Mouse (Mus musculus) telencephalon, adult 2 months (tissue): ENCODE results near the gene Soat2.
A peak's percentile ranks its signal among the peaks of the same experiment; 100 is the strongest.

Experiments
- DNase-seq: peaks from one replicate; pipeline ENCODE4 v3.0.0-alpha.2; 2011; ENCODE audit warnings: low read depth, low spot score

Soat2 gene

DNA sequence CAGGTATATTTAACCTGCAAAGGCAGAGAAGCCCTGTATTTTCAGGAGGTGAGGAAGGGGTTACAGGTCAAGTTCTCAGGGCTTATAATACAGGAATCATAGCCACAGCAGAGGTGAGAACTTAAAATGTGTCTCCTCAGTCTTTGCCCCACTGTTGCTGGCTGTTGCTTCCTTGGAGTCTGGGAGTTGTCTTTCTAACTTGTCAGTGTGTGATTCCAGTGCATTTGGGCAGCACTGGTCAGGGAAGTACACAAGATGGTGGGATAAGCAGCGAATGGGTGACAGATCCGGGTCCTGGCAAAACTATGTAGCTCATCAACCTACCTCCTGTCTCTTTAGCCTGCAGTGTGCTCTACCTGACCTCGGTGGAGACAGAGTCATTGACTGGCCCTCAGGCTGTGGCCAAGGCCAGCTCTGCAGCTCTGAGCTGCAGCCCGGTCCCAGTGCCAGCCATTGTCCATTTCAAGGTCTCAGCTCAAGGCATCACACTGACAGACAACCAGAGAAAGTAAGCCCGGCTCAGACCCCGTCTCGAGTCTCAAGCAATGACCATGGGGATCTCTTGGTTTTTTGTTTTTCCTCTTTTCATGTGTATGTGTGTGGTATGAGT lies 35.6 kb upstream of the Soat2 start:
- DNase-seq = no peak

DNA sequence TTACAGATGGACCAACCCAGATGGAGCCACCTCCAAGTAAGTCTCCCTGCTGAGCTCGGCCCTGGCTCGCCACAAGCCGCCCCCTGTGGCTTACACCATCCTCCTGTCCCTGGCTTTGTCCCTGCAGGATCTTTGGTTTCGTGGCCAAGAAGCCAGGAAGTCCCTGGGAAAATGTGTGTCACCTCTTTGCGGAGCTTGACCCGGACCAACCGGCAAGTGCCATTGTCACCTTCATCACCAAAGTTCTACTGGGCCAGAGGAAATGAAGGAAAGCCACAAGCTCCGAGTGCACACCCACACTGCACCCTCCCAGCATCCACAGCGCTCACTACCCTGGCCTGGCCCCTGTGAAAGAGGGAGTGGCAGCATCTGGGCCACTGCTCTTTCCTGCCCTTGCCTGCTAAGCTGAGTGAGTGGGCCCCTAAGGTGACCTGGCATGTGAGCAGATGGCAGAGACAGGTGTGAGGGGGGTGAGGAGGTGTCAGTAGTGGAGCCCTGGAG lies 34.5 kb upstream of the Soat2 start:
- no peak for DNase-seq

DNA sequence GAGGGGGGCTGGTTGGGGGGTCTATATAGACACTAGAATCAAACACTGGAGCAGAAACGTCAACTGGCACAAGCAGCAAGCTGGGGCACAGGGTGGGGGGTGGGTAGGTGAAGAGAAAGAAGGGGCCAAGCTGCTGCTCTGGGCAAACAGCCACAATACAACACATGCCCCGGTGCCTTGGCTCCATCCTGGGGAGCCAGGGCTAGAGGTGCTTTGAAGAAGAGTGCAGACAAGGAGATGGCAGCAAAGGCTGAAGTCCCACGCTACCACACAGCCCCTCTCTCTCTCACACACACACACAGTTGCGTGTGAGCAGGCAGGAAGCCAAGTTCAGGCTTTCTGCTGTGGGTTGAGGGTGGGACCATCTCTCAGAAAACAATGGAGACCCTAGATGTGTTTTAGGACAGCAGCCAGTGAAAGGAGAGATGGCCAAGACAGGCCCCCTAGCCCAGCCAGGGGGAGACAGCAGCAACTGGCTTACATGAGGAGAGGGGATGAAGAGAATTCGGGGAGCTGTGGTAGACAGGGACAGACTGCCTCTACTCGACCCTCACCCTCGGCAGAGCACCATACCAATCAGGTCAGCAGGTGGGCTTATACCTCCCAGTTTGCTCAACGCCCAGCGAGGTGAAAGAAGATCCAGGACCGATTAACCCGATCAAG lies 33.4 kb upstream of the Soat2 start:
- no peak for DNase-seq

DNA sequence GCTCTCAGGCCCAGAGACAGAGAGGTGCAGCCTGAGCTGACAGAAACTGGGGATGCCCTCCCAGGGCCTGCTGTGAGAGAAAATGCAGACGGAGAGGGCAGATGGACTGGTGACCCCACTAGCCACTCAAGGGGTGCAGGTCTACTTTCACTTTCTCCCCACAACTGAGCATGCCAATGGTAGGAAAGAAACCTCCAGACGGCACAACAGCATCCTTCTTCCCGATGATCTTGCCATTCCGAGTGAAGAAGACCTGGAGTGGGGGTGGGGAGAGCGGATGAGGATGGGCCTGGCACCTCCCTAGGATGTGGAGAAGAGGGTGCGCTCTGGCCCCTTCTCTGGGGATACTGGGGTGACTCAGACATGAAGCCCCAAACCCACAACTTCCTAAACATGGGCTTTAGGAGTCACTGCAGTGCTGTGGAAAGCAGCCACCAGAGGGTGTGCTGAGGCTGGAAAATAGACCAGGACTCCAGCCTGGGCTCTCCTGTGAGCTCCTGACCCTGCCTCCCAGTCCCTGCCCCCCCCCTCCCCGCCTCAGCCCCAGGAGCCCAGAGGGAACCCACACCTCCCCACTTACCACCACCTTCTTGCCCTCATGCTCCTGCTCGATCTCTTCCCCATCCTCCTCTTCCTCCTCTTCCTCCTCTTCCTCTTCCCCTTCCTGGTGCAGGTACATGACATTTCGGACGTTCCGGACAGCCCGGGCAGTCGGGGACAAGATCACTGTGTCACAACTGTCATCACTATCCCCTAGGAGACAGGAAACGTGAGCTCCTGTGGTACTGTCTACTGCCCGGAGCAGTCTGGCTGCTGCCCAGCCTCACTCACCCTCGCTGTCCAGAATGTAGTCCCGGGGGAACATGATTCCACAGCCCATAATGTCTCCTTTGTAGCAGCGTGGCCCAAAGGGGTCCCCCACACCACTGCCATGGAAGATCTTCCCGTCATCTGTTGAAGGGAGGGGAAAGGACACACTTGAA lies 32.6 kb upstream of the Soat2 start:
- DNase-seq = no peak

DNA sequence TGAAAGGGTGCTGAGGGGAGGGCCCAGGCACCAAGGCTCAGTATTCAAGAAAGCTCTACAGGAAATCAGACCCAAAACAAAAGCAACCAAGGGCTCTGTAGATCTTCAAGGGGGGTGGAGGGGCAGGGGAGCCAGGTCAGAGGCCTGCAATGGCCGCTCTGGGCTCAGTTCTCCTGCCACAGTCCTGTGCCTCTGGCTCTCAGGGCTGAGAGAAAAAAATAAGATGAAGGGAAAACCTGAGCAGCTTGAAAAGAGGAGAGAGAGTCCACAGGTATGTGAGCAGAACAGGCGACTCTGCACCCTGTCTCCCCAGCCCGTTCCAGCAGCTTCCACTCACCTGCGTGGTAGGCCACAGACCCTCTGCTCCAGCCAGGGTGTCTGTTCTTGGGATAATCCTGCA lies 31.7 kb upstream of the Soat2 start:
- no peak for DNase-seq

DNA sequence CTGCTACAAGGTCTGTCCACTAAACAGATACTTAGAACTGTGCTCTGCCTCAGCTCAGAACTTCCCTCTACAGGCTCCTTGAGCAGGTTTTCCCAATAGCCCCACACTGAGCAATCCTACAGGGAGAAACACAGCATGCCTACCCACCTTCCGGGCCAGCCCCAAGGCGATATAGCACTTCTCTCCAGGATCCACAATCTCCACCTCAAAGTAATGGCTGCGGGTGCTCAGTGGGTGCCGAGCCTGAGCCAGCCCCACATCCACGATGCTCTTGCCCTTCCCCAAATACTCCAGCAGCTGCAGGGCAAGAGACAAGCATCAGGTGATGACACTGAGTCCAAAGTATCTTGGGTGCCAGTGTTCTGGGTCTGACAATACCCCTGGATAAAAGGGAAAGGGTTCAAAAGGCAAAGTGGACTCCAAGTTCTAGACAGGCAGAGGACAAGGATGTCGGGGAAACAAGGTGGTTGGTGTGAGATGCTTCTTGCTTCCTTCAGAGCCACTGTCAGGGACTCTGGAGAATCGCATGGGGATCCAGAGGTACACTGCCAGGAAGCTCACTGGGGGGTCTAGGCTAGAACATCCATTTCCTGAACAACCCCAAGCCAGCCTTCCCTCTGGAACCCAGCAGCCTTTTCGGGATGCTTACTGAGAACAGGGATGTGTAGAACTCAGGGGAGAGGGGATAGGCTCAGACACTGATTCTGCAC lies 31.1 kb upstream of the Soat2 start:
- no peak for DNase-seq

DNA sequence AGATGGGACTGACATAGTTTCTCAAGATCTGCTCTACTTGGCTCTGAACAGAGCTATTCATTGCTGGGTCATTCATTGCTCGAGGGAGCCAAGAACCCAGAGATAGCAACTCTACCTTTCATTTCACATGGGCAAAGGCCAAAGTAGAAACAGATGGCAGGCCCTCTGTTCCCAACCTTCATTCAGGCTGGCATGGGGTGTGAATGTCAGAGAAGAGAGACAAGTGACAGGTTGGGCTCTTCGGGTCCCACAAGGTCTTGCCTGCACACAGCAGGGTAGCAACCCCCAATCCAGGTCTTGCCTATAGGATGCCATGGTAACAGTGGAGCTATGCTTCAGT lies 30.5 kb upstream of the Soat2 start:
- DNase-seq = no peak

DNA sequence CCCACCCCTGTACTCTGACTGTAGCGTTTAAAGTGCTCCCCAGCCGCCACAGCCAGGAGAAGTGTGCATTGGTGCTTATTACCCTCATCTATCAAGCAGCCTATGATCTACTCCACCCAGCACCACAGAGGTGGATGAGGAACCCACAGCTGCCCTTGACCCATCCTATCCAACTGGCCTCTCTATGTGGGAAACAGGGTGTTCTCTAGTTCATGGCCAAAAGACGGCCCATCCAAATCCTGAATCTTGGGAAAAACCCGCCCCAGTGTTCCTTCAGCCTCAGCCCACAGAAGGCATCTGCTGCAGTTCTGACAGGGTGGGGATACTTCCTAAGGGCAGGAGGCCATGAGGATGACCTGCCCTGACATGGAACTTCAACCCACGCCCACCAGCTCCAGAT lies 29.8 kb upstream of the Soat2 start:
- no peak for DNase-seq

DNA sequence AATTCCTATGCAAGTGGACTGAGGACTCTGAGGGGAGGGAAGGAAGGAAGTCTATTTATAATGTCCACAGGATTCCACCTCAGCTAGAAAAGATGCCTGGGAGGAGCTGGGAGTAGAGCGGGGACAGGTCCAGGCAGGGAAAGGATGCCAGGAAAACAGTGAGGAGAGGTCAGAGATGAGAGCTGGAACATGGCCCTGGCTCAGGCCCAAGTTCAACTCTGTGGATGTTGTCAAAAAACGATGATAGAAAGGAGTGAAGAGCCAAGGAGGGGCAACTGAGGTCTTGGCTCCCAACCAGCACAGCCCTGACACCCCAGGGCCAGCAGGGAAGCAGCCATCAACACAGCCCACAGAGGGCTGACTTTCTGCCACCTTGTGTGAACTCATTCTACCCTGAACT lies 24.0 kb upstream of the Soat2 start:
- no peak for DNase-seq

DNA sequence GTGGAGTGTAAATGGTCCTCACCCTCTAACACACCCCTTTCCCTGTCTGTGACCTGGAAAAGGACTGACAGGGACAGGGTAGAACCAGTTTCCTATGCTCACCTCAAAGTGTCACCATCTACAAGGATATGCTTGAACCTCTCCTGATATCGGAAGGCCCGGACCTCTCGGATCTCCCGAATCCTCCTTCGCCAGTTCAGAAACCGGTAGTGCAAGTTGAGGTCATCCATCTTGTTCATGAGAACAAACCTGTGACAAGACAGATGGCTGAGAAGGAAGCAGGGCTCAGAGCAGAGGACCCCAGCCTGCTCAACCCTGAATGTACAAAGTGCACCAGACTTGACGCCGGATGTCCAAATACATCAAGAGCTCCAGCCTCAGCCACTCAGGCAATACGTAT lies 17.0 kb upstream of the Soat2 start:
- no peak for DNase-seq

DNA sequence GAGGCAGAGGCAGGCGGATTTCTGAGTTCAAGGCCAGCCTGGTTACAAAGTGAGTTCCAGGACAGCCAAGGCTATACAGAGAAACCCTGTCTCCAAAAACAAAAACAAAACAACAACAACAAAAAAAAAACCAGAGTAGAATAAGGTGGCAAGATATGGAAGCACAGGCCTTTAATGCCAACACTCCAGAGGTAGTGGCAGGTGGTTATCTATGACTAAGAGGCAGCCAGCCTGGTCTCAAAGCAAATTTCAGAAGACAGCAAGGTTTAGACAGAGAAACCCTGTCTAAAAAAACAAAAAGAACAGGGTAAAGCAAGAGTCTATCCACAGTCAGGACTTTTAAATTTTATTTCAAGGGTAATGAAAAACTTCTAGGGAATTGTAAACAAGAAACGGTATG lies 15.6 kb upstream of the Soat2 start:
- DNase-seq = no peak

DNA sequence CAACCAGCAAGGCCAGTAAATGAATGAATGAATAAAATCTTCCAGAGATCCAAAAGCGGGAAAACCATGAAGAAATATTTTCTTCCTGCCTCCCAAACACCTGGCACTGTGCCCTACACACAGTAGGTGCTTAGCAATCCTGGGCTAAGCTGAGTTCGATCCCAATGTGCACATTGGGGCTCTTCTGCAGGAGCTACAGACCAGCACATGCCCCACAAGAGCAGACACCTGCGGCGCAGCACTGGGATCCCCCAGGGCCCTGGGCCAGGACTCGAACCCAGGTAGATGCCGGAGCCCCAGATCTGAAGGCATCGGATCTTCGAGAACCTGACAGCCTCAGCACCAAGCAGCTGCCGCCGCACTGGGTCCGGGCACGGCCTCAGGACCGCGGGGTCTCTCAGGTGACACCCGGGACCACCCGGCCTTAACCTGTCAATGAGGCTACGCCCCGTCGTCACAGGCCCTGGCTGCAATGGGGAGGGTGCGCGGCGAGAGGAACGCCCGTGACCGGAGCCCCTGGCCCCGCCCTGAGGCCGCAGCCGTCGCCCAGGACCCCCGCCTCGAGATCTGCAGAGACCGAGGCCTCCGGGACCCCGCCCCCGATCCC lies 14.7 kb upstream of the Soat2 start:
- no peak for DNase-seq

DNA sequence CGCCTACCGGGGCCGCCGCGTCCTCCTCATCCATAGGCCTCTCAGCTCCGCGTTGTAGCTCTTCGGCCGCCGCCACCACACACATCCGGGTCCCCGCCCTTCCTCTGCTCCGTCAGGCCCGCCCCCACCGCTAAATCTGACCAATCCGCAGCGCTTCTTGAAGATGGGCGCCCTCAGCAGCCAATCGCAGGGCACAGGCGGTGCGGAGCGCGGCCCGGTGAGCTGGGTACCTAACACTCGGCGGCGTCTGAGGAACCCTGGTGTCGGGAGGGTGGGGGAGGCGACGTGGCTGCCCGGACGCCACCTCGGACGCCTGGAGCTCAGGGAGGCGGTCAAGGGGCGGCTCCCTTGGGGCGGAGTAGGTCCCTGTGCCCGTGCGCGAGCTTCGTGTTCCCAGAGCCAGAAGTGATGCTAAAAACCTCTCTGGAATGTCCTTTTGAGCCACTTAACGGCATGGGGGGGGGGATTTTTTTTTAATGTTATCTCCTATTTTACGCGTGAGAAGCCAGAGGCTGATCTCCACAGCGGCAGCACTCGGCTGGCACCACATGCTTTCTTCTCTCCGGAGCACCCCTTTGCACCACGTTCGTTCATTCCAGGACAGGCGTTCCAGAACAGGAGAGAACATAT lies 14.1 kb upstream of the Soat2 start, which contains the start of gene Spryd3:
Spryd3 (minus strand) TSS at position 106 of the 630 bp plus-strand sequence.
- peak; percentile 94 for DNase-seq

DNA sequence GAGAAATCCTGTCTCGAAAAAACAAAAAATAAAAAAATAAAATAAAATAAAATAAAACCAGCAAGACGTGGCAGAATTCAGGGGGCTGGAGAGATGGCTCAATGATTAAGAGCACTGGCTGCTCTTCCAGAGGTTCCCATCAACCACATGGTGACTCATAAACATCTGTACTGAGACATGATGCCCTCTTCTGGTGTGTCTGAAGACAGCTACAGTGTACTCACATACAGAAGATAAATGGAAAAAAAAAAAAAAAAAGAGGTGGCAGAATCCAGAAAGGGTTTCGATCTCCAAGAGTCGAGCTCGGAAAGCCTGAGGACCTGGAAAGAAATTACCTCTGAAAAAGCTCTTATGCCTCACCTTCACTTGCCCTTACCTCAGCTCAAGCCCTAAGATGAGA lies 9.2 kb upstream of the Soat2 start:
- no peak for DNase-seq

DNA sequence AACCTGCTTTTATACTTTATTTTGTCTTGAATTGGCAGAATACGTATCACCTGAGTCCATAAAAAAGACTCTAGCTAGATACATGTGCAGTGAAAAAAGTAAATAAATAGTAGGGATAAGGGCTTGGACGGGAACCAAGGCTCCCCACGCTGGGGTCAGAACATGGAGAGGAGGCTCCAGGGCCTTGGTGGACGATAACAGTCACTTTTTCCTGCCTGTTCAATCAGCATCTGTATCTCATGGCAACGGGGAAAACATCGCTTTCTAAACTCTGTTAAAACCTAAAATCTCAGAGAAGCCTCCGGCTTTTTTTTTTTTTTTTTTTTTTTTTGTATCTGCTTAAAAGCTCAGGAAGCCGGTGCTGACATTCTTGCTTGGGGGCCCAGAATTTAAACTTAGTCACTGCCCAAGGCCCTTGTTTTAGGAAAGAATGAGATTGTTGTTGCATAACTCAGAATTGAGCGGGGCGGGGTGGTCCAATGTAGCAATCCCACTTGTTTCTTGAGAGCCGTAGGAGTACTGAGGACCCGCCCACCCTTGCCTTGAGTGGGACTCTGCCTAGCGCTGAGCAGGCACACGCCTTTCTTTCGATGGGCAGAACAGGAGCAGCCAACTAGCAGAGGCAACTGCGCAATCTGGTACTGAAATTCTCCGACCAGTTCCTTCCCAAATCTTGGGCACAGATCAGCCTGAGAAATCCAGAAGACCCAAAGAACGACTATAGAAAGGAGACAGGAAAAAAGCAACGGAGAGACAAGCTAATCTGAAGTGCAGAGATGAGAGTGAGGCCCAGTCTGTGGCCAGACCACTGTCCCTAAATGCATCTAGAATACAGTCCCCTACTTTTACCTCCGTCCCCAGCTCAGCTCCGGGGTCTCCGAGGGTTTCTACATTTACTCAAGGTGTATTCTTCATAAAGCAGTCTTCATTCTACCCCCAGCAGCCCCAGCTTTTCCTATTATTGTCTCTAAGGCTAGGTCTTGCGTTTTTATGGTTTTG lies 7.1 kb upstream of the Soat2 start:
- DNase-seq = peak; percentile 42

DNA sequence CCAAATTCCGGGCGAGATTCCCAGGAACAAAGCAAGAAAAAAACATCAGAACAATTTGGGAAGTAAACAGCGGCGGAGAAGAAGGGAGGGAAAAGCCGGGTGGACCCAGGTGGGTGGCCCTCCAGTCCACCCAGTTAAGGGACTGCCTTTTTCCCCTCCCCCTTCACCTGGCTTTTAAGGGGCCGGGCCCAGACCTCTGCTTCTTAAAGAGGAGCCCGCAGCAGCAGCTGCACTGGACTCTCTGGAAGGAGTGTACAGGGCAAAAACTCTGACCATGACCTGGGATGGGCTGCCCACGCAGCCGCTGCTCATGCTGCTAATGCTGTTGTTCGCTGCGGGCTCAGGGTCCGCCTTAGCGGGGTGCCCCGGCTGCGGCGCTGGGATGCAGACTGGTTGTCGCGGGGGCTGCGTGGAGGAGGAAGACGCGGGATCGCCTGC lies 6.0 kb upstream of the Soat2 start, which contains the start of gene Igfbp6:
Igfbp6 (plus strand) TSS at position 89 of the 438 bp plus-strand sequence.
- DNase-seq = no peak

DNA sequence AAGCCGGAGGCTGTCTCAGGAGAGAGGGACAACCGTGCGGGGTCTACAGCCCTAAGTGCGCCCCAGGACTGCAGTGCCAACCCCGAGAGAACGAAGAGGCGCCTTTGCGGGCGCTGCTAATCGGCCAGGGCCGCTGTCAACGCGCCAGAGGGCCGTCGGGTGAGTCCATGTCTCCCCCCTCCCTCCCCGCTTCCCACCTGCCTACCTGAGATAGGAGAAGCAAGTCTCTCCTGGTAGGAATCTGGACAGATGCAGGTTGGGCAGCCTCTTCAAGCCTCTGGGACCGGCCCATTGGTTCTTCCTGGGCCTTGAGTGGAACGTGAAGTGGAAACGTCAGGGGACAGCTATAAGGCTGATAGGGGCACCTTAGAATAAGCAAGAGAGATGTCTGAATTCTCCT lies 5.6 kb upstream of the Soat2 start:
- DNase-seq = no peak

DNA sequence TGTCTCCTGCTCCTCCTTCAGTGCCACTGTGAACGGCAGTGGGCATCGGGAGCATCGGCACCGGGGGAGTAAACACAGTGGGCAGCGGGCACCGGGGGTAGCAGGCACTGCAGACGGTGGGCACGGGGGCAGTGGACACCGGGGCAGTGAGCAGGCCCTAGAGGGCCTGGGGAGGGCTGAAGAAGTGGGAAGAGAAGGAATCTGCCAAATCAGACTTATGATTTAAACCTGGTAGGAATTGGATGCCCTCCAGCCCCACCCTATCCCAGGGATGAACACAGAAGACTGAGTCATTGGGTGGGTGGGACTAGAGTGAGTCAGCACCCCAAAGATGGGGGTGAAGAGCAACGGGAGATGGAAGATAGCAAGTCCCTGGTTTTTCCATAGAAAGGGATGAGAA lies 5.0 kb upstream of the Soat2 start:
- DNase-seq = peak; percentile 75

DNA sequence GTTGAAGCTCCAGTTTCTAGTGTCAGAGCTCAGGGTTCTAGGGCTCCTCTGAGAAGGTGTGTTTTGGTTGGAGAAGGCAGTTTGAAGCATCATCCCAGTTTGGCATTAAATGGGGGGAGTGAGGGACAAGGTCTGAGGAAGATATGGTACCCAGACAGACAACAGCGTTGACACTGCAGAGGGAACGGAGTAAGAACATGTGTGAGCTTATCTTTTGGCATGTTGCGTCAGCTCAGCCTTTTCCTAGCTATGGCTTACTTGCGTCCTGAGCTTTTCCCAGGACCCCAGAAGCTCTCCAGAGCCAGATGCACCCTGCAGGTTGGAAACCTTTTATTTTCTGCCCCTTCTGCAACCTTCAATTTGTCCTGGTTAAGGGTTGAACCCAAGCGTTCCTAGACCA lies 4.2 kb upstream of the Soat2 start:
- no peak for DNase-seq

DNA sequence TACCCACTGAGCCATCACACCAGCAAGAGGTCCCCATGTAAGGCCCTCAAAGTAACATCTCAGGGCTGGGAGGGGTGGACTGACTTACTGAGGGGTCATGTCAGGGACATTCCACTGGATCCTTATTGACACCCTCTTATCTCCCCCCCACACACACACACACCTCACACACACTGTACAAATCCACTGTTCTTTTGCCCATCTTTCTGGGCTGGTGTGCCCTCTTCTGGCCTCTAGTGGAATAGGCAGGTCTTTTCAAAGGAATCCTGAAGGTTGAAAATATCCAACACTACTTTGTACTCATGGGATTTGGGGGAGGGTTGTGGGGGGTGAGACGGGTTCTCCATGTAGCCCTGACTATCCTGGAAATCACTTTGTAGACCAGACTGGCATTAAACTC lies 3.4 kb upstream of the Soat2 start:
- no peak for DNase-seq
